Comparison of ENCODE assay signal across 8 mouse cellular contexts in the genomic region with DNA sequence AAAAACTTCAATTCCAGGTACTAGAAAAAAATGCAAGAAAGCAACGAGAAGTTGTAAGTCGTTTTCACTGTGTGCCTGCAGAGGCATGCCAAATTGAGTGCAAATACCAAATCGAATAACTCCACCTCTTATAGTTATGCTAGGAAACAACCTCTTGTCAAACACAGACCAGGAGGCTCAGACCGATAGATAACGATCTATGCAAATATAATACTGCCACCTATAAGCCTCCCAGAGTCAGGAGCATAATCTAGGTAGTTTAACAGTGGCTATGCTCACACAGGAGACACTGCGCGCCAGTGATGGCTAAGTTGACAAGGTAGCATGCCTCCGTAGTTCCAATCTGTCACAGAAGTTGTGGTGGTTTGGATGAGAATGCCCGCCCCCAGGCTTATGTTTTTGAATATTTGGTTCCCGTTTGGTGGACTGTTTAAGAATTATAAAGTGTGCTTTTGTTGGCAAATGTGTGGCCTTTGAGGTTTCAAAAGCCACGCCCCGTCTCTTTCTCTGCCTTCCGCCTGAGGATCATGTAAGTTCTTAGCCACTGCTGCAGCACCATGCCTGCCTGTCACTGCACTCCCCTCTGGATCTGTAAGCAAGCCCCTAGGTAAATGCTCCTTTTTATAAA. TPM values are rescaled to one million over a fixed set of nuclear protein-coding genes. Genes with fewer than 3 reads are reported as not detected.
DNase-seq lines count a peak whose midpoint lies in the region; ATAC-seq and TF ChIP-seq lines count a peak whose summit lies in the region.

No protein-coding gene starts in this region.

- DNase-seq in lung, embryonic 14.5 days: peak; percentile 15
- DNase-seq in lung, adult 2 months: no peak
- no peak for DNase-seq in forebrain, embryonic 14.5 days (ENCODE audit: low spot score)
- peak; percentile 42 for DNase-seq in thymus, adult 2 months
- DNase-seq in layer of hippocampus, postnatal 14 days (ENCODE audit: low spot score in 2 of 2): no peak
- DNase-seq in cerebellum, adult 9-10 months: no peak
- DNase-seq in urinary bladder, postnatal 4 days (ENCODE audit: low spot score in 2 of 2): no peak

- peak overlapping the region; percentile 68 for H3K4me2 ChIP-seq in lung, embryonic 14.5 days
- peak overlapping the region; percentile 70 for H3K4me2 ChIP-seq in forebrain, embryonic 14.5 days (ENCODE audit: low read length)
- H3K4me2 ChIP-seq in liver, embryonic 16.5 days (ENCODE audit: low read depth, low read length): peak overlapping the region; percentile 74

- no peak for TF ChIP-seq CTCF in lung, embryonic 14.5 days (IDR thresholded peaks at IDR 0.05; ENCODE audit: low read depth)
- TF ChIP-seq CTCF in lung, adult 2 months (IDR thresholded peaks at IDR 0.05; ENCODE audit: insufficient read depth, low read length): no peak
- TF ChIP-seq CTCF in thymus, adult 2 months (IDR thresholded peaks at IDR 0.05; ENCODE audit: borderline replicate concordance, control insufficient read depth, extremely low read depth, insufficient read depth, low read length, poor library complexity): no peak

- peaks cover 5% of the 10 kb centered on the region for H3K4me1 ChIP-seq in lung, embryonic 14.5 days (ENCODE audit: insufficient read depth)
- H3K4me1 ChIP-seq in lung, adult 2 months (ENCODE audit: control insufficient read depth, insufficient read depth, low read length): peaks cover 6% of the 10 kb centered on the region
- H3K4me1 ChIP-seq in forebrain, embryonic 14.5 days (ENCODE audit: control insufficient read depth, insufficient read depth, low read length): peaks cover 9% of the 10 kb centered on the region; the same call in 1 of the 2 replicates
- peaks cover 2% of the 10 kb centered on the region; the same call in 1 of the 2 replicates for H3K4me1 ChIP-seq in liver, embryonic 16.5 days (ENCODE audit: control insufficient read depth, low read depth, low read length)
- peaks cover 7% of the 10 kb centered on the region; the same call in 1 of the 2 replicates for H3K4me1 ChIP-seq in thymus, adult 2 months (replicated peaks; ENCODE audit: control insufficient read depth, insufficient read depth, low read length)

- WGBS in lung, embryonic 14.5 days: 33% methylated on average over 13 of the region's 13 CpGs
- 29% methylated on average over 13 of the region's 13 CpGs for WGBS in lung, adult 2 months
- 47% methylated on average over 13 of the region's 13 CpGs for whole genome bisulfite sequencing in forebrain, embryonic 14.5 days
- 27% methylated on average over 13 of the region's 13 CpGs for WGBS in liver, embryonic 16.5 days (ENCODE audit: insufficient replicate concordance)
- 2% methylated on average over 13 of the region's 13 CpGs for WGBS in thymus, adult 2 months

- no peaks in the 10 kb centered on the region for H3K27me3 ChIP-seq in lung, embryonic 14.5 days (ENCODE audit: insufficient read depth, low read length)
- no peaks in the 10 kb centered on the region; the same call in 1 of the 2 replicates for H3K27me3 ChIP-seq in forebrain, embryonic 14.5 days (replicated peaks; ENCODE audit: control insufficient read depth, insufficient read depth, low read length)
- no peaks in the 10 kb centered on the region; the same call in 1 of the 2 replicates for H3K27me3 ChIP-seq in liver, embryonic 16.5 days (ENCODE audit: control insufficient read depth, insufficient read depth, low read depth, low read length)
- H3K27me3 ChIP-seq in thymus, adult 2 months (ENCODE audit: control insufficient read depth, insufficient read depth, low read length): no peaks in the 10 kb centered on the region

- H3K27ac ChIP-seq in lung, embryonic 14.5 days (ENCODE audit: low read depth): no peak overlapping the region
- no peak overlapping the region for H3K27ac ChIP-seq in forebrain, embryonic 14.5 days (ENCODE audit: low read depth, low read length)
- H3K27ac ChIP-seq in liver, embryonic 16.5 days (ENCODE audit: low read length): no peak overlapping the region
- H3K27ac ChIP-seq in thymus, adult 2 months (ENCODE audit: control insufficient read depth, insufficient read depth, low read length): no peak overlapping the region

- ATAC-seq in lung, embryonic 14.5 days (ENCODE audit: insufficient read depth): no peak
- no peak for ATAC-seq in forebrain, embryonic 14.5 days
- no peak for ATAC-seq in liver, embryonic 16.5 days (ENCODE audit: low read depth)

- no peak overlapping the region for H3K9ac ChIP-seq in lung, embryonic 14.5 days
- H3K9ac ChIP-seq in forebrain, embryonic 14.5 days (ENCODE audit: low read length): 0 out of 2 replicates have a peak overlapping the region, but pooled peaks have one; percentile 78
- no peak overlapping the region for H3K9ac ChIP-seq in liver, embryonic 16.5 days (ENCODE audit: low read depth, low read length)

- no peak for TF ChIP-seq POLR2A in lung, adult 2 months (IDR thresholded peaks at IDR 0.05; ENCODE audit: borderline replicate concordance, extremely low read depth, low read depth, low read length)
- no peak for TF ChIP-seq POLR2A in thymus, adult 2 months (IDR thresholded peaks at IDR 0.05; ENCODE audit: control insufficient read depth, extremely low read depth, insufficient read depth, low read length, poor library complexity)

- no peaks in the 10 kb centered on the region for H3K9me3 ChIP-seq in lung, embryonic 14.5 days (ENCODE audit: low read depth, low read length)
- no peaks in the 10 kb centered on the region for H3K9me3 ChIP-seq in forebrain, embryonic 14.5 days (replicated peaks; ENCODE audit: control insufficient read depth, low read length)
- H3K9me3 ChIP-seq in liver, embryonic 16.5 days (replicated peaks; ENCODE audit: control insufficient read depth, low read length): no peaks in the 10 kb centered on the region

- H3K4me3 ChIP-seq in lung, embryonic 14.5 days (ENCODE audit: low read depth, low read length): peak overlapping the region; percentile 57; the same call in 1 of the 2 replicates
- no peak overlapping the region for H3K4me3 ChIP-seq in lung, adult 2 months (replicated peaks; ENCODE audit: extremely low read depth, low read depth, low read length)
- H3K4me3 ChIP-seq in forebrain, embryonic 14.5 days (ENCODE audit: low read depth, low read length): peak overlapping the region; percentile 65; the same call in 1 of the 2 replicates
- H3K4me3 ChIP-seq in liver, embryonic 16.5 days (ENCODE audit: low read depth, low read length): no peak overlapping the region
- H3K4me3 ChIP-seq in thymus, adult 2 months (ENCODE audit: control insufficient read depth, insufficient read depth, low read length): no peak overlapping the region

- H3K36me3 ChIP-seq in lung, embryonic 14.5 days (ENCODE audit: insufficient read depth): 0 out of 2 replicates have a peak, but pooled peaks cover 2% of the 10 kb centered on the region
- peaks cover 13% of the 10 kb centered on the region for H3K36me3 ChIP-seq in forebrain, embryonic 14.5 days (ENCODE audit: control insufficient read depth, insufficient read depth, low read length)
- no peaks in the 10 kb centered on the region for H3K36me3 ChIP-seq in liver, embryonic 16.5 days (ENCODE audit: control insufficient read depth, insufficient read depth)
- H3K36me3 ChIP-seq in thymus, adult 2 months (ENCODE audit: control insufficient read depth, insufficient read depth, low read length): no peaks in the 10 kb centered on the region

RNA-seq across cellular contexts. Expression of gene Accs, which starts 0.7 kb away (rescaled TPM):
- 10.0 and 11.3 TPM in 2 replicates for polyA plus RNA-seq in lung, embryonic 14.5 days (2014; fragmentation: Nextera tagmentation; extraction: Ambion mirVana)
- 17.5 and 19.1 TPM in 2 replicates for polyA plus RNA-seq in lung, adult 2 months (2012; rRNA removed)
- polyA plus RNA-seq in forebrain, embryonic 14.5 days (2014; fragmentation: Nextera tagmentation; extraction: Ambion mirVana): 5.0 and 8.0 TPM in 2 replicates
- 1.0 and 1.4 TPM in 2 replicates for polyA plus RNA-seq in liver, embryonic 16.5 days (2015; fragmentation: Nextera tagmentation; extraction: Ambion mirVana)
- 30.3 and 30.4 TPM in 2 replicates for polyA plus RNA-seq in thymus, adult 2 months (2012; rRNA removed)
- 1 to 10 TPM; 4.4 to 4.7 TPM for total RNA-seq in layer of hippocampus, postnatal 14 days (2021)

RNA-seq across cellular contexts. Expression of gene Accsl, which starts 18.5 kb away (rescaled TPM):
- polyA plus RNA-seq in lung, embryonic 14.5 days (2014; fragmentation: Nextera tagmentation; extraction: Ambion mirVana): 0.16 and 0.22 TPM in 2 replicates
- polyA plus RNA-seq in lung, adult 2 months (2012; rRNA removed): 0.08 TPM in 1 of 2 replicates, not detected in the other
- 0.71 and 1.2 TPM in 2 replicates for polyA plus RNA-seq in forebrain, embryonic 14.5 days (2014; fragmentation: Nextera tagmentation; extraction: Ambion mirVana)
- not detected in 2 replicates for polyA plus RNA-seq in liver, embryonic 16.5 days (2015; fragmentation: Nextera tagmentation; extraction: Ambion mirVana)
- polyA plus RNA-seq in thymus, adult 2 months (2012; rRNA removed): 0.23 and 0.46 TPM in 2 replicates
- total RNA-seq in layer of hippocampus, postnatal 14 days (2021): under 1 TPM; 0.72 to 0.90 TPM

RNA-seq across cellular contexts. Expression of gene Ext2, which starts 28.1 kb away (rescaled TPM):
- polyA plus RNA-seq in lung, embryonic 14.5 days (2014; fragmentation: Nextera tagmentation; extraction: Ambion mirVana): 138 and 140 TPM in 2 replicates
- 58.3 and 59.5 TPM in 2 replicates for polyA plus RNA-seq in lung, adult 2 months (2012; rRNA removed)
- 53.1 and 61.9 TPM in 2 replicates for polyA plus RNA-seq in forebrain, embryonic 14.5 days (2014; fragmentation: Nextera tagmentation; extraction: Ambion mirVana)
- polyA plus RNA-seq in liver, embryonic 16.5 days (2015; fragmentation: Nextera tagmentation; extraction: Ambion mirVana): 27.0 and 27.2 TPM in 2 replicates
- 44.3 and 46.6 TPM in 2 replicates for polyA plus RNA-seq in thymus, adult 2 months (2012; rRNA removed)
- total RNA-seq in layer of hippocampus, postnatal 14 days (2021): 10 to 100 TPM; 50.7 to 58.4 TPM

Comparison
In these comparisons a context has a peak if more than half of its experiments do, and no peak if none do; other contexts are left out.
1. DNase-seq: peak in lung, embryonic 14.5 days (single experiment) and thymus, adult 2 months (single experiment); none in lung, adult 2 months (single experiment), forebrain, embryonic 14.5 days (single experiment), layer of hippocampus, postnatal 14 days (0 of 2), cerebellum, adult 9-10 months (single experiment) and urinary bladder, postnatal 4 days (0 of 2).
2. H3K4me3 ChIP-seq: peak in lung, embryonic 14.5 days (single experiment) and forebrain, embryonic 14.5 days (single experiment); none in lung, adult 2 months (single experiment), liver, embryonic 16.5 days (single experiment) and thymus, adult 2 months (single experiment).
3. Peak in every context shown above with its lines, with median percentiles within 50 percentile points of each other: H3K4me2 ChIP-seq.